ENCODE assay signal across 10 mouse cellular contexts in the genomic region with DNA sequence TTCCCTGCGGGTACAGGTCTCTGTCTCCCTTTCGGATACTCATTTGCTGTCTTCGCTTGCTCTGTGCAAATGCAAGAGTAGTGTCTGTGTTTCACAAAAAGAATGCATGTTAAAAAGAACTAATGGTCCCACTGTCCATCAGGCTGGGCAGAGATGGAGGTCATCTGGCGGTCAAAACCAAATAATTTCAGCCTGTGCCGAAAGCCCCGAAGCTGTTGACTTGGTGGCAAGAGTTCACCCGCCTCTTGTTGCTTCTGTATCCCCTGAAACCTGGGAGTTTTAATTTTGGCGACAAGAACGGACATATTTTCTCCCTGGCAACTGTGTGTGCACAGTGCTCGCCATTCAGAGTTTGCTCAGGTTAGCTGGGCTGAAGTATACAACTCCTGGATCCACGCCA.
DNase-seq lines count a peak whose midpoint lies in the region; ATAC-seq lines count a peak whose summit lies in the region.
"Had no signal": no experiment of that assay in that cellular context is flagged by ENCODE, and none has a peak within 500 bp of the region (broad histone marks: within the 10 kb centered on the region; RNA-seq: fewer than 3 reads in every experiment).

No protein-coding gene starts in this region.

- no peaks in the 10 kb centered on the region for H3K9me3 ChIP-seq in intestine, embryonic 16.5 days (ENCODE audit: control insufficient read depth, low read length)
- H3K9me3 ChIP-seq: limb, embryonic 12.5 days had no signal

- no peak overlapping the region for H3K4me2 ChIP-seq in intestine, embryonic 16.5 days (ENCODE audit: low read depth, low read length)
- H3K4me2 ChIP-seq: limb, embryonic 12.5 days had no signal

- 50% methylated on average over 11 of the region's 11 CpGs for WGBS in intestine, embryonic 16.5 days

- H3K9ac ChIP-seq in intestine, embryonic 16.5 days (ENCODE audit: low read depth, low read length), result no peak overlapping the region
- H3K9ac ChIP-seq: limb, embryonic 12.5 days had no signal

- peak; percentile 41 for DNase-seq in kidney, adult 11 months
- DNase-seq in kidney, postnatal 10 days, result no peak
- DNase-seq in embryo, embryonic 11 days, result peak; percentile 50
- peak; percentile 48 for DNase-seq in neural tube, embryonic 10.5 days (ENCODE audit: extremely low spot score, low spot score)
- DNase-seq in layer of hippocampus, postnatal 14 days (ENCODE audit: low spot score in 2 of 2), result no peak

- ATAC-seq in intestine, embryonic 16.5 days, result no peak
- ATAC-seq in megakaryocyte progenitor cell, adult 5-6 weeks (replicated peaks; ENCODE audit: poor library complexity), result no peak
- ATAC-seq: forebrain, embryonic 16.5 days had no signal

- no peaks in the 10 kb centered on the region for H3K27me3 ChIP-seq in intestine, embryonic 16.5 days (replicated peaks; ENCODE audit: control insufficient read depth, insufficient read depth, low read length)

- 0 out of 2 replicates have a peak, but pooled peaks cover 4% of the 10 kb centered on the region for H3K4me1 ChIP-seq in intestine, embryonic 16.5 days (ENCODE audit: control insufficient read depth, insufficient read depth, low read length)

- no peak overlapping the region for H3K4me3 ChIP-seq in intestine, embryonic 16.5 days (ENCODE audit: low read length)
- H3K4me3 ChIP-seq: limb, embryonic 12.5 days; myocyte had no signal

- no peaks in the 10 kb centered on the region for H3K36me3 ChIP-seq in intestine, embryonic 16.5 days (ENCODE audit: control insufficient read depth, insufficient read depth, low read length)
- H3K36me3 ChIP-seq: limb, embryonic 12.5 days had no signal

- H3K27ac ChIP-seq in intestine, embryonic 16.5 days (ENCODE audit: low read length), result 0 out of 2 replicates have a peak overlapping the region, but pooled peaks have one; percentile 27
- H3K27ac ChIP-seq: limb, embryonic 12.5 days had no signal

Comparison
In these comparisons a context has a peak if more than half of its experiments do, and no peak if none do; other contexts are left out.
1. DNase-seq: peak in kidney, adult 11 months (single experiment), embryo, embryonic 11 days (single experiment) and neural tube, embryonic 10.5 days (single experiment); none in kidney, postnatal 10 days (single experiment) and layer of hippocampus, postnatal 14 days (0 of 2).